Mouse (Mus musculus): ENCODE results near the gene Pbx1. TPM values are rescaled to one million over a fixed set of nuclear protein-coding genes. Genes with fewer than 3 reads are reported as not detected.

Pbx1 gene
- polyA plus RNA-seq, 1 experiment = 39.3 TPM

DNA sequence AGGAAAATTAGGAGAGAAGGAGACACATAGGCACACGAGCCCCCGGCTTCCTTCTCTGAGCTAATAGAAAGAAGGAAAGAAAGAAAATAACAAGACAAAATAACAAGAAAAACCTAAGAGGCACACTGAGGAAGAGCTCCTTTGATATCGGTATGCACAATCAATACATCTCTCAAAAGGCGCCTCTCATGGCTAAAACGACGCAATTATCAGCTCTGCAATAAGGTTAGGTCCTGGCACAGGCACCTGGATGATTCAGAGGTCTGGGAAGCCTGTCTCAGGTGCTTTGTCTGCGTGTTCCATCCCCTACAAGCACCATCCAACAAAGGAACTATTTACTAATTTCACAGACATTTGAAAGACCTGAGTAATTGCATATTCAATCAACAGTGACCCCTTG, 5.8 kb downstream of the Pbx1 start:
- DNase-seq (ENCODE audit: low read depth) = no peak

DNA sequence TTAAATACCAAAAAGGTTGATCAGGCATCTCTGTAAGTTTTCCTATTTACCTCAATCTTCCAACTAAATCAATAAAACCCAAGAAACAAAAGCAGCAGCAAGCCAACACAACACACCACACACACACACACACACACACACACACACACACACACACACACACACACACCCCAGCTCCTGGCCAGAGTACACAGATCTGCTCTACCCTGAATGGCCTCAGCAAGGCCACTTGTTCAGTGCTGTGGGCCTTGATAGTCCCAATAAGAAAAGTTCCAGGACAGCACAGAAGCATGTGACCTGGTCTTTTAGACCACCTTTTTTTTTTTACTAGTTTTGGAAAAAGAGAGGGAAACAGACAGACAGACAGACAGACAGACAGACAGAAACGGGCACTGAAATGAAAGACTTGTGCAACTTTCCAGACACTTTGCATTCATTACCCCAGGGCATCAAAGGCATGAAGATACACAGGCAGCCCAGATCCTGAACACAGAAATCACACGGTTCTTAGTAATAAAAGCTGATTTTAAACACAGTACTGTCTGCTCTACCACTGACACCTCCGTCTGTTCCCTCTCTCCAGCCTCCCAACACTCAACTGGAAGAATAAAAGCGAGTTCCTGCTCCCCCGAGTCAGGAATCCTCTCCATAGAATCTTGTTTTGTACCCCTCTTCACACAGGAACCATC, 6.9 kb downstream of the Pbx1 start:
- DNase-seq (ENCODE audit: low read depth) = no peak

DNA sequence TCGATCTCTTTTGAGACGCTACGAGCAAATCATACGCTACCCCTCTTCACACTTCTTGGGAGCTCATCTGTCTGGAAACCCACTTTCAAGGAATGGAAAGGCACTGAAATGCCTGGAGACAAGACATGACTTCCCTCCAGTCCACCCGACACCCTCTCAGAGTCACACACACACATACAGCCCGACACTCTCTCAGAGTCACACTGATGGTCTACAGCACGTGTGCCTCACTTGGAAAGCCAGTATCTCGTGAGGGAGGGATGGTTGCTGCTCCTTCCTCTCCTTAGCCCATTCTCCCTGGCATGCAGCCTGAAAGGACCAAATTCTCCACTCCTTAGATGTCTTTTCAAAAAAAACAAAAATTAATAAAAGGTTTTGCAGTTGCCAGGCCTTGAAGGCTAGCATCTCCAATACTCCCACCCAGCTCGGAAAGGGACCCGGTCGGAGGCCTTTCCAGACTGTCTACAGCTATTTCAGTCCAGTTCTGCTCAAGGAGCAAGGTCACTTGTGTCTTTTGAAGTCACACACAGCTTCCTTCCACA, 8.6 kb downstream of the Pbx1 start:
- no peak for DNase-seq (ENCODE audit: low read depth)

DNA sequence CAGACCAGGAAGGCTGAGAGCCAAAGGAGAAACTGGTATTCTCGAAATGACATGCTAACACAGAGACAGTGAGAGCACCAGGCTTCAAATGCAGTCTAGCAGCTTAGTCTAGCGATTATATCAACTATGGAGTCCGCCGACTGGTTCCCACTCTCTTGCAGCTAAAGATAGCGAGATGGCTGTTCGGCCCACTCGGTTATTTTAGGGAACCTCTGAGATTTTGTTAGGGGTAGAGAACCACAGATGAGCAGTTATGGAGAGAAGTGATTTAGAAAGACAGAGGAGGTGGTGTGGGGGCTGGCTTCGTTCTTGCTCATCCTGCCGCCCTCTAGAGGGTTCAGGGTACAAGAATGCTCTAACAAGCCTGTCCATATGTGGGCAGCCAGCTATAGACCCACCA, 13.2 kb downstream of the Pbx1 start:
- DNase-seq (ENCODE audit: low read depth) = no peak

DNA sequence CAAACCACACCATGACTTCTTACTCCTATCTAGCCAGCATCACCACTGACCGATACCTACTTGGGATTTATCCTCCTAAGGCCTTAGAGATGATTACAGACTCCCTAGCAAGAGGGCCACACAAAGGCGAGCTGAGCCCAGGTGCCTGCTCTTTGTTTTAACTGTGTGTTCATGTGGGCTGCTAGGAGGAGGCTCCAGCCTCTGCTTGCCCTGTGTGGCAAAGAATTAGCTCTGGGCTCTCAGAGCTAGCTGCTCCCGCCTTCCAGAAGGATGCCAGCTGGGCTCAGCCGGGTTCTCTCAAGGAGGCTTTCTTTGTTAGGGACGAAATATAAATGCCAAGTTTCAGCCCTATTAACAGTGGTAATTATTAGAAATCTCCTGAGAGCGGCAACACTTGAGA, 14.4 kb downstream of the Pbx1 start:
- DNase-seq (ENCODE audit: low read depth) = no peak

DNA sequence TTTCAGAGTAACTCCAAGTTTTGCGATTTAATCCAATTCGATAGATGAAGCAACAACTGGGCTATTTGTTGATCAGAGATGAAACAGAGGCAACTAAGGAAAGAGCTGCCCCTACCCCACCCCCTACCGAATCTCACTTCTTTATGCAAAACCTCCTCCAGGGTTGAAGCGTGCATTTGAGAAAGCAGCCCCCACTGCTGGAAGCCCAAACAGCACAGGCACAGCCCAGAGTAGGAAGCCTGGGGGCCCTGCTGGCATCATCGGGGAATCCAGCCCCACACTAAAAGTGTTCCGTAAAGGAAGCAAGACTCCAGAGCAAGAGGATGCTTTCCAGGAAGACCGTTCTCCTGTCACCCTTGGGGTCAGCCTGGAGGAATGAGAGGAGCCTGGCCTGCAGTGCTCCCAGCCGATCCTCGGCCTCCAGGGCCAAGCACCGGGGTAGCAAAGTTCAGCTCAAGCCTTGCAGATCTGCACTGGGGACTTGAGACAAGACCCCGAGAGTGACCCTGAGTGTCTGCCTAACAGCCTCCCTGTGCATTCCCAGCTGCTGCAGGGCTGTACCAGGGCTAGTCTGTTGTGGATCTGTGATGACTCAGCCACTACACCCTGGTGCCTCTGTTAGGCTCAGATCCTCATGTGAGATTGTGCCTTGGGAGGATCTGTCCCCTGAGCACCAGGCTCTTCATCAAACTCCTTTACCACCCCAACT, 15.2 kb downstream of the Pbx1 start:
- DNase-seq (ENCODE audit: low read depth) = no peak

DNA sequence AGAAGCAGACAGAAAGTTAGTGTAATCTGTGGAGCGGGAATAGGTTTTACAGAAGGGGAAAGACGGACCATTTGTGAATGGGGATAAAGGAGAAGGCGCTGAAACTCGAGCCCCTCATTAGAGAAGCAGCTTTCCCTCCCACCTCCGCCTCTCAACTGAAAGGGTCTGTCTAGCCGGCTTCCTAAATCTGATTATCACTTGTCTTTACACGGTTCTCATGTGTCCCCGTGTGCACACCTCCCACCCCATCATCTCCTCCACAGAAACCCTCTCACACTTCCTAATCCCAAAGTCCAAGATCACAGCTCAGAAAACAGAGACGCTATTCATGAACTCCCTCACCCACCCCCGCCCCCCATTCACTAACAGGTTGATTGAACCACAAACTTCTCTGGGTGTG, 21.5 kb downstream of the Pbx1 start:
- no peak for DNase-seq (ENCODE audit: low read depth)

DNA sequence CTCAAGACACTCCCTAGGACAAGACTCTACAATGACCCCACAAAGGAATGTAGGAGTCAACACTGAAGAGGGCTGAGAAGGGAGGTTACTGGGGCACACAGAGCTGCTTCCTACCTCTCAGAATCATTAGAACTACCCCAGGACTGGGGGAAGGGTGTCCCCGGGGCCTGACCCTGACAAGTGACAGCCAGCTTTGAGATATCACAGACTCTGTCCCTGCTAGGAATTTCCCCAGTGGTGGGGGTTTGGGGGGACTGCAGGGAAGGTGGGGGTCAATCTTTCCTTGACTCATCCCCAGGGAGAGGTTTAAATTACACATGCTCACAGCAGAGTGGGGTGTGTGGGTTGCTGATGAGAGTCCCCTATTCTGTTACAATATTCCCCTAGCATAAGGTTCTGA, 22.0 kb downstream of the Pbx1 start:
- no peak for DNase-seq (ENCODE audit: low read depth)

DNA sequence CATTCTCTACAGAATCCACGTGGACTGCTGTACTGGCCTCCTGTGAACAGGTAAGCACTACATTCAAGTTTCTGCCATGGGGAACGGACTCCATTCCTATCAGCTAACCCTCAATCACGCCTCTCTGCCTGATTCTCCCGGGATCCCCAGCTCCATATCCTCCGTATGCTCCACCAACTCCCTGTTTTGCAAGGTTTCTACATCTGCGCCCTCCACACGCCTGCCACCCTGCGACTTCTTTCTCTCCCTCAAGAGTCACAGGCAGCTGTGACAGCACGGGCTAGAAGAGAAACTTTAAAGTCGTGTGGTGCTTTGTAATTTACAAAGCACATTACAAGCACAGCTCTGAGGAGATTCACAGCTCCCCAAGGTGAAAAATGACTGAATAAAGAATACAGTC, 23.3 kb downstream of the Pbx1 start:
- DNase-seq (ENCODE audit: low read depth) = no peak

DNA sequence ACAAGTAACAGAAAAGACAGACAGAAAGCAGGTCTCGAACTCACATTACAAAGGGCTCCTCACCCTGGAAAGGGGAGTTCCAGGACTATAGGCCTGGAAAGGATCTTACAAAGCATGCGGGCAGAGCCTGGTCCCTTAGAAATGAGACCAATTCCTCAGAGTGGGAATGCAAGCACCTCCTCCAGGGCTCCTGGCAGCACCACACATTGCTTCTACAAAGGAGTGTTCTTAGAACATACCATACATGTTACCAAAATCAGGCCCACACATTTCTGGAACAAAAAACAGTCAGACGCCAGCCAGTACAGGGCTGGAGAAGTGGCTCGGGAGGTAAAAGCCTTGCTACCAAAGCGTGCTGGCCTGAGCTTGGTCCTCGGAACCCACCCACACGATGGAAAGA, 24.1 kb downstream of the Pbx1 start:
- no peak for DNase-seq (ENCODE audit: low read depth)

DNA sequence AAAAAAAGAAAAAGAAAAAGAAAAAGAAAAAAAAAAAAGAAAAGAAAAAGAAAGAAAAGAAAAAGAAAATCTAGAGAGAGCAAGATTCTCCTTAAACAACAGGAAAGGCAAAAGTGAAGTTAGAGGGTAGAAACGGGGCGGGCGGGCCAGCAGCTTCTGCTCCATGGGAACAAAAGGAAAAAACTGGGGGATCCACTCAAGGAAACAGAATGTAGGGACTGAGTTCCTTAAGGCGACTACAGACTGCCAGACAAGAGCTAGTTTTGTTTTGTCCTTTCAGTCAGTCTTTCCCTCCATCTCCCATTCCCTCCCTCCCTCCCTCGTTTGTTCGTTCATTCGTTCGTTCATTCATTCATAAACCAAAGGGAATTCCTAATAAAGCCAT, 25.8 kb downstream of the Pbx1 start:
- no peak for DNase-seq (ENCODE audit: low read depth)

DNA sequence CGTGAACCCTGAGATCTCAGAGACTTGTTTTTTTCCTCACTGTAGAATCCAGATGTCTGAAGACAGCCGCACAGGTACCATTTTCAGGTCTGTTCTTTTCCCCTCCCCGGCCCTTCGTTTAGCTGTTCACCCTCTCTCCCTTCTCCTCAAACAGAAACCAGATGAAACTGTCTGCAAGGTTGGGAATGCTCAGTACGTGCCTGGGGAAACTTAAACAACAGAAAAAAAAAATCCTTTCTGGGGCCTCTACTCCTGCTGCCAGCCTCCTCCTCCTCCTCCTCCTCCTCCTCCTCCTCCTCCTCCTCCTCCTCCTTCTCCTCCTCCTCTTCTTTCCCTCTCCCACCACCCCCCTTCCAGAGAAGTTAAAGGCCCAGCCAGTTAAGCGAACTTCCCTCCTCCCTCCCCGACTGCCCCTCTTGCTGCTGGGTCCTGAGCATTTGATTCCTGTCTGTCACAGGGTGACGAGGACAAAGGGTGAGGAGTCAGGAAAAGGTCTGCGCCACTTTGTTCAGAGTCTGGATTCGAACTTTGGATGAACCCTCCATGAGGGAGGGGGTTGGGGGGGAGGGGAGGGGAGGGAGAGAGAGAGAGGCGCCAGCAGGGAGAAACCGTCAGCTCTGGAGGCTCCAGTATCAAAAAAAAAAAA, 26.3 kb downstream of the Pbx1 start:
- DNase-seq (ENCODE audit: low read depth) = no peak

DNA sequence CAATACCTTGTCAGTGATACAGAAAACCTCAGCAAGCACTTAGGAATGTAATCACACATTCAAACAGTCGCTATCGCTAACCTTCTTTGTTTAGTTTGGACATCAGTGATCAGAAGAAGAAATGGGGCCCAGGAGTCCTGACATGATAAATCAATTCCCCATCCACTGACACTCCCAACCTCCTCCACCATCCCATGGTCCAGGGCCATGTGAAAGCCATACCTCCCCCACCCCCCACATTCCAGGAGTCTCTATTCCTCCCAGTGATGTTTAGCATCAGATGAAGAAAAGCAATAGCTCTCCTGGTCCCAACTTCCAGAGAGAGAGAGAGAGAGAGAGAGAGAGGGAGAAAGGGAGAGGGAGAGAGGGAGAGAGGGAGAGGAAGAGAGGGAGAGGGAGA, 28.5 kb downstream of the Pbx1 start:
- no peak for DNase-seq (ENCODE audit: low read depth)

DNA sequence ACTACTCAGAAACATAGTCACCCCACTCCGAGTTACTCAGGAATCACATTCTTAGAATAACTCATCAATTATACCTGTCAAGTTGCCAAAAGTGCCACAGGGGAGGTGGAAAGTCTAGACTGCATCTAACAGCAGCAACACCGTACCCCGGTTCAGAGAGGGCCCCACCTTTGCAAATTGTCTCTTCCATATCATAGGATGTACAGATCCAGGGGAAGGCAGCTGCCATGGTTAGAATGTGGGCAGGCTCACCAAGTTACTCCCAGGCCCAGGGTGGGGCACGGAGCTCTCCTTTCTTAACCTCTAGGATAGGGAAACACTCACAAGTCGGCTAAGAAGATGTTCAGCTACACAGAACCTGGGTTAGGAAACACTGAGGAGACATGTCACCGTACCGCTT, 29.4 kb downstream of the Pbx1 start:
- DNase-seq (ENCODE audit: low read depth) = no peak

DNA sequence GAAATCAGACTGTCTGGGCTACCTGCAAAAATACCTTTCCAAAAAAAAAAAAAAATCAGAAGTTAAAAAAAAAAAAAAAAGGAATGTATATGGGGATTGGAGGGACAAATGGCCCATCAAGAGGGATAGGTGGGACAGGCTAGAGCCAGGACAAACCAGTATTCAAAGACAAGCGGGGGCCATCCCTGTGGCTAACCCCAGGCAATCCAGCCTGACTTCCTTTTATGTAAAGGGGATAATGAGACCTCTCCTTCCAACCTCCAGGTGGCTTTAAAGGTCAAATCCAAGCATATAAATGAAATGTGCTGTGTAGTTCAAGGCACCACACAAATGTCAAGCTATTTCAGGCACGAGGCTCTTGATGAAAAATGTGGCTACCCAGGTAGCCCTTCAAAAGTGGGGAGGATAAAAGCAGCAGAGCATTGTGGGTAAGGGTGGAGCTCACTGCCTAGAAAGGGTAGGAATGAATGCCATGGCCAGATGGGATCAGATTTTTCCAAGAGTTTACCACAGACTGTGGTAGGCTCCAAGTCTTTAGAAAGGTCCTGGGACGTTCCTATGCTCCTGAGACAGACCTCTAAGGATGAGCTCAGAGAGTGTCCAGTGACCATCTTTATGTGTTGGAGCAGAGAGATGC, 36.4 kb downstream of the Pbx1 start:
- DNase-seq (ENCODE audit: low read depth) = no peak

DNA sequence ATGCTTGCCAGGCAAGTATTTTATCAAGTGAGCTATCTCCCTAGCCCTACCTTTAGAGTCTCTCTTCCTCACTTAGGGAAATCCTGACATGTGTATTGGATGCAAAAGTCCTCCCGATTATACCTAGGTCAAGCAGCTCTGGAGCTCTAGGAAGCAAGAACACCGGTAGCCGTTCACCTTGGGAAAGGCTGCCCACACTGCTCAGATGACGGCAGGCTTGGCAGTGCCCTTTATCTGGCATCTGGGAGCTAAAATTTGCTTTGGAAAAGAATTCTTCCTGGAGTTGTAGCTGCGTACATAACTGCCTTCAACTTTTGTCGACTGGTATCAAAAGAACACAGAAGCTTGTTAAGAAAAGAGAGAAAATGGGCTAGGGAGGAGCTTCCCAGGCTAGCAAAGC, 37.5 kb downstream of the Pbx1 start:
- no peak for DNase-seq (ENCODE audit: low read depth)

DNA sequence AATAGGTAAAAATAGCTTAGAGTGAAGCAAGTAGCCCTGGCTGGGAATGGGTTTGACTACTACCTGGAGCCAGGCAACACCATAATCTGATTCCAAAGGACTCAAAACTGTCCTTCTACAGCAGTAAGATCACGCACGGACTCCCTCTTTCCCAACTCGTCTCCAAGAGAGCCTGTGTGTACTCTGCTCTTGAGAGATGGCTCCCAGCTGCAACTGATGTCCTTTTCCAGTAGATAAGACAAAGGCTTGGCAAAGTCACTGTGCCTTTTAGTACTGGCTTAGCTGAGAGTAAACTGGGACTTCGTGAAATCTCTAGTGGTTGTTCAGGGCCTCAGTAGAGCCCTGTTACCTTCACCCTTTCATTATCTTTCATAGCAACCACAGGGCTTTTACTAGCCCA, 38.6 kb downstream of the Pbx1 start:
- no peak for DNase-seq (ENCODE audit: low read depth)

DNA sequence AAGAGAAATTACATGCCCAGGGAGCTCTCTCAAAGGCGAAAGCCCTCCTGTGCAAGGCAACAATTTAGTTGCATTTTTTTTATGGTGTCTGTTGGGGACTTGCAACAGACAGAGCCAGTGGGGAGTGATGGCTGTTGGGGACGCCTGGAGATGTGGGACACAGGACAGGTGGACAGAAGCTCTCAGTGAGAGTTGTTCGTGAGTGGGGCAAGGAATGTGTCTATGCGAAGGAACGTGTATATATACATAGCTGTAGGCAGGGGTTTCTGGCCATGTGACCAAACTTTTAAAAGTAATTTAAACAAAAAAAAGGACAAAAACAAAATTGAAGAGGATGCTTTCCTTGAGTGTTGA, 39.6 kb downstream of the Pbx1 start:
- no peak for DNase-seq (ENCODE audit: low read depth)

DNA sequence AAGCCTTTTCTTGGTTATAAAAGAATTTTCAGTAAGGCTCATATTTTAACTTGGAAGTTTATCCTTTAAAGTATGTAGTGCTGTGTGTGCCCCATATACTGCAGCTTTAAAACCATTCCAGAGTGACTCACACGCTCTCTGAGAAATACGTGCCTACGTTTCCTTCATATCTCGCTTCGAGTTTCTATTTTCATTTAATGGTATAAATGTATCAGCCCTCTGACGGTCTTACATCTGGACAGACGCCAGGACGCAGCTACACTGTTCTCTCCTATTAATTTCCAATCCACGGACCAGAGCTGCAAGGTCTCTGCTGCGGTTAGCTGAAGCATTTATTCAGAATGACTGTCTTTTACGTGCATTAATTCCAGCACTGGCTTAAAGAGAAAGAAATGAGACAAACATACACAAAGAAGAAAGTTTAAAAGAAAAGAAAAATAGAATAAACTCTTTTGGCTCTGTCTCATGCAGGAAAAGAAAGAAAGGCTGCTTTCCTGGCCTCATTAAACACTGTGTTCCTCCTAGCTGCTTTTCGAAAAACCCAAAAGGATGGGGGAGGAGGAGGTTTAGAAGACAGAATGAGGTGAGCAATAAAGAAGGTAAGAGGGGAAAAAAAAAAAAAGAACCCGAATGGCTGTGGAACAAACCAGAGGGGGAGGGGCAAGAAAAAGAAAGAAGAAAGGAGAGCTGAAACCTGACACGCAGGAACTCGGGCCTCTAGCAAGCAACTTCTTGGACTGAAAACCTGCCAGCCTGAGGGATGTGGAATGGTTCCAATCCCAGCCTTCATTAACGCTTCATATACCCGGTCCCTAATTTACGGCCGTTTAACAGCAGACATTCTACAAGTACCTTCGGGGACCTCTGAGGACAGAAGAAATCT, 40.2 kb downstream of the Pbx1 start:
- DNase-seq (ENCODE audit: low read depth) = no peak

DNA sequence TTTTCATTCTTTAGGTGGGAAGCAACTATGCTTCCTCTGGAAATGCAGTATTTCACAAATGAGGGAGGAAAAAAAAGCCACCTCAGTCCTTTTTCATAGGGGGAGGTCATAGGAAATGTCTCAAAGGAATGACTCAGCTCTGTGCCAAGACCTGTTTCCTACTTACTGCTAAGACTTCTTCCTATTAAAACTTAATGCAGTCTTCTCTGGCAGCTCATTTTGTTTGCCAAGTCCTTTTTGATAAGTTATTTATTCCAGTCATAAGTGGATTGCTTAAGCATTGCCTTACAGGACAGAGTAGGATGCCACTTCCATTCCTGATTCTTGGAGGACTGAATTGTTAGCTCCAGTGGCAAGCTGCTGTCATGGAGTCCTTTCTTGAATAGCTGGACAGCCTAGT, 41.3 kb downstream of the Pbx1 start:
- no peak for DNase-seq (ENCODE audit: low read depth)

DNA sequence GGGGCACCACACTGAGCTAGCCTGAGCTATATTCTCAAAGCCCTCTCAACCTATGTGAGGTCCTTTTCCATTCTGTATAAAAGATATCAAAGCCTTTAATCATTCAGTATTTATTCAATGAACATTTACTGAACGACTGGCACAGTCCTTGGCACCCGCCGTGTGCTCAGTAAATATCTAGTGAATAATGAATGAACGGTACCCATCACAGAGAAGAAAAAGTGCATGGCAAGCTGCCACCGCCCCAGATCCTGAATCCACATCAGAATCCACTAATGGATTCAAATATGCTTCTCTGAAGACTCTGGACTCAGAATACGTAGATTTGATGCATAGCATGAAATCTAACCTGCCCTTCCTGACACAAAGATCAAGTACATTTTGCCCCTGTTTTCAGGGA, 45.9 kb downstream of the Pbx1 start:
- DNase-seq (ENCODE audit: low read depth) = no peak

DNA sequence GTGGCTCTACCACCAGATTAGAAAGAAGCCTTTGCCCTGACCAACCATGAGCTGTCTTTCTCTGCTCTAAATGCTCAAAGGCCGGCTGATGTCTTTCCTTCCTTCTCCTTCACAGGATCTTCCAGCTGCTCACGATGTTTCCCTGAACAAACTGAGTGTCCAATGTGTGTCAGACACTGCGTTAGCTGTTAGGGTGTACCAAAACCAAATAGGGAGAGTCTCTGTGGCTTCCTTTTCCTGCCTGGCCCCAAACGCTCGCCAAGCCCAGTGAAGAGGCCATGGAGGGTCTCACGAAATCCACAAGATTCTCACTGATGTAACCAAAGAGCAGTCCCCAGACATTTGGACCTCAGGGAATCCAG, 47.5 kb downstream of the Pbx1 start:
- no peak for DNase-seq (ENCODE audit: low read depth)
